Mouse (Mus musculus) G1E (cell line): ENCODE measurements around the gene Ccdc85c. TPM values are rescaled to one million over a fixed set of nuclear protein-coding genes. Genes with fewer than 3 reads are reported as not detected.

Experiments
- ATAC-seq: 2 replicates; pipeline ENCODE4 v1.8.0; 2016; ENCODE audit warnings: mild to moderate bottlenecking; ENCODE audit not compliant: insufficient number of reproducible peaks, poor library complexity, low FRiP score, severe bottlenecking; ENCODE audit errors: extremely low read depth
- DNase-seq: peaks from one replicate; pipeline ENCODE4 v3.0.0; 2012; ENCODE audit warnings: low spot score
- H3K27me3 ChIP-seq: 2 replicates; pipeline ENCODE4 v1.6.1; 2012; ENCODE audit warnings: mild to moderate bottlenecking, low read length, inconsistent platforms; ENCODE audit not compliant: insufficient read depth
- H3K36me3 ChIP-seq: replicated peaks from 2 replicates; pipeline ENCODE3; 2012; ENCODE audit warnings: mild to moderate bottlenecking, inconsistent platforms
- H3K4me1 ChIP-seq: 2 replicates; pipeline ENCODE4 v1.6.1; 2012; ENCODE audit warnings: low read depth, low read length, inconsistent platforms, mixed read lengths; ENCODE audit not compliant: insufficient read depth
- H3K4me3 ChIP-seq: 2 replicates; pipeline ENCODE4 v1.5.1; 2012; ENCODE audit warnings: low read depth, mild to moderate bottlenecking, inconsistent platforms, low read length, moderate library complexity, mixed read lengths
- H3K9me3 ChIP-seq: replicated peaks from 2 replicates; pipeline ENCODE4 v1.6.1; 2012; ENCODE audit warnings: inconsistent platforms
- CTCF ChIP-seq: IDR thresholded peaks from 2 replicates; pipeline ENCODE4 v1.5.1; 2012; ENCODE audit warnings: low read depth, low read length, inconsistent platforms, mixed read lengths
- GATA1 ChIP-seq: IDR thresholded peaks from 2 replicates; pipeline ENCODE4 v1.6.1; 2012; ENCODE audit warnings: borderline replicate concordance, low read length, inconsistent platforms, mixed read lengths
- GATA2 ChIP-seq: IDR thresholded peaks from 2 replicates; pipeline ENCODE4 v1.6.1; 2012; ENCODE audit warnings: low read depth, low read length, inconsistent platforms, borderline replicate concordance
- POLR2AphosphoS5 ChIP-seq: IDR thresholded peaks from 2 replicates; pipeline ENCODE4 v1.6.1; 2012; ENCODE audit warnings: low read depth, low read length, inconsistent platforms; ENCODE audit not compliant: insufficient replicate concordance
- TAL1 ChIP-seq: conservative IDR thresholded peaks from 2 replicates; pipeline ENCODE4 v1.6.1; 2012; ENCODE audit warnings: low read depth, low read length, inconsistent platforms, mixed read lengths
- polyA plus RNA-seq: library from polyadenylated mRNA; stranded (reverse); fragments of >175 nt; gene quantifications from 2 replicates; pipeline ENCODE4 v1.2.3, GENCODE M21; 2012
- total RNA-seq, 2 experiments: library from RNA; stranded (forward) in 1 of 2; stranded (reverse) in 1 of 2; fragments of 200-1000 nt in 1 of 2; fragments of >200 nt in 1 of 2; fragmentation: Nextera tagmentation in 1 of 2; gene quantifications; 2 replicates each; pipeline ENCODE4 v1.2.3; 2014 to 2017

Gene Ccdc85c
- total and polyA plus RNA-seq, 3 experiments: 0.05 TPM; not detected in 2

DNA sequence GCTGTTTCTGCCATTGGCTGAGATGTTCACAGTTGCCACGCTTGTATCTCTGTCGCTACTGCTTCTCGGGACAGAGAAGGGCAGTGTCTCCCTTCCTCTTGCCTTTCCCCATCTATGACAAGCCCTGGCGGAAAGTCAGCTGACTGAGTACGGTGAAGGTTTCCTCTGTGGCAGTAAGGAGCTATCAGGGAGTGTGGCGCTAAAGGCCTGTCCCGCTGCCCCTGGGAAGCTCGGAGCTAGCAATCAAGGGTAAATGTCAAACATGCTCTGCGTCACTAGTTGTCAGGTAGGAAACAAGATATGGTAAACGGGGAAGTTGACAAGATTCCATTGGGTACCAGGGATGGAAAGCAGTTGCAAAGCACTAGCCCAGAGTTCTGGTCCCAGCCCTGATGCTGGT lies 40.6 kb upstream of the Ccdc85c start:
- TF ChIP-seq GATA1: no peak
- no peak for TF ChIP-seq POLR2AphosphoS5
- TF ChIP-seq CTCF: no peak
- no peak for TF ChIP-seq GATA2
- no peak for TF ChIP-seq TAL1
- H3K27me3 ChIP-seq: peaks cover 5% of the 10 kb centered on the region; the same call in 1 of the 2 replicates

DNA sequence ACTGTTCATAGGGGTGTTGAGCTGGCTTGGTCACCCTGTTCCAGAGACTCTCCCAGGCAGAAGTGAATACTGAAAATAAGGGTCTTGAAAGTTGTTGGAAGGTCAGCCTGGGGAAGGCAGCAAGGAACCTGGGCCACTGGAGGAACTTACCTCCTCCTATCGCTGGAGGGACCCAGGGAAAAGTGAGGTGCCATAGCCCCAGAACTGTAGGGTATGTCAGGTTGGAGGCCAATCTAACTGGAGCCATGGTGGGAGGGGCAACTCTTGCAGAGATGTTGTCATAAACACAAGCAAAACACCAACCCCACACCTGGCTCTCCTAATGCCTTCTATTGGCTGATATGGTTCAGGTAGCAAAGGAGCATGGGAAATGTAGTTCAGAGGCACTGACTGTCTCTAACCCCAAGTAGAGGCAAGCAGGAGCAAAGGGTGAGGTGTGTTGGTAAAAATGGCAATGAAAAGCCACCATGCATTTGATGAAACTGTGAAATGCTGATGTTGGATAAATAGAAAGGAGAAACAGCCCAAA lies 38.1 kb upstream of the Ccdc85c start:
- Histone ChIP-seq H3K27me3 (peaks cover 5% of the 10 kb centered on the region; the same call in 1 of the 2 replicates), H3K4me1 (no peaks in the 10 kb centered on the region), H3K4me3 (no peak overlapping the region), H3K36me3 (no peaks in the 10 kb centered on the region), H3K9me3 (peaks cover 91% of the 10 kb centered on the region)
- no peak for ATAC-seq
- TF ChIP-seq CTCF (no peak), GATA2 (no peak), GATA1 (no peak), POLR2AphosphoS5 (no peak), TAL1 (no peak)
- DNase-seq: no peak

More for the DNA sequence above, 40.6 kb upstream of the Ccdc85c start:
- no peak for DNase-seq
- Histone ChIP-seq H3K36me3 (no peaks in the 10 kb centered on the region), H3K4me3 (no peak overlapping the region), H3K9me3 (peaks cover 91% of the 10 kb centered on the region), H3K4me1 (no peaks in the 10 kb centered on the region)
- ATAC-seq: no peak

DNA sequence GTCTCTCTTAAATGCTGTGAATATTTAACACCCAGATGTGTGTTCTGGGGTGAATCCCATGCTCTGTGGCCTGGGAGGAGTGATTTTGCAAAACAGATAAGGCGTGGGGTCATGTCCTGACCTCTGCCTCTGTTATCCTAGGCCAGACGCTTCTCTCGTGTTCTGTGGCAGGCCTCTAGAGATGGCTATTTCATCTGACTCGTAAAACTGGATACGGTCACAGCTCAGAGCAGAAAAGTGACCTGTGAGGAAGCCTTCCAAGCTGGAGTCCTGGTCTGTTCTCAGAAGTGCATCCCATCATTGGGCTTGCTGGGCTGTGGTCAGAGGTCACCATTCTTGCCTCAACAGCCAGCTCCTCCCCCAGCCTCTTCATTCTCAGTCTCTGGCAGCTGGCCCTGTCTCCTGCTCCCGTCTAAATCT lies 37.2 kb upstream of the Ccdc85c start:
- Histone ChIP-seq H3K27me3 (peaks cover 5% of the 10 kb centered on the region; the same call in 1 of the 2 replicates), H3K9me3 (peaks cover 91% of the 10 kb centered on the region), H3K4me3 (no peak overlapping the region; the same call in 1 of the 2 replicates), H3K36me3 (no peaks in the 10 kb centered on the region), H3K4me1 (no peaks in the 10 kb centered on the region)
- TF ChIP-seq GATA2: no peak
- ATAC-seq (no peak), DNase-seq (no peak)

GRCm38 (mm10) chr12:108311741-108312290 lies 36.6 kb upstream of the Ccdc85c start:
- Histone ChIP-seq H3K4me1 (no peaks in the 10 kb centered on the region), H3K9me3 (peaks cover 90% of the 10 kb centered on the region), H3K4me3 (peak overlapping the region; percentile 18; the same call in 1 of the 2 replicates), H3K27me3 (peaks cover 5% of the 10 kb centered on the region; the same call in 1 of the 2 replicates), H3K36me3 (no peaks in the 10 kb centered on the region)
- TF ChIP-seq GATA1 (no peak), TAL1 (no peak), GATA2 (no peak), CTCF (no peak), POLR2AphosphoS5 (no peak)
- no peak for DNase-seq
- ATAC-seq: no peak

GRCm38 (mm10) chr12:108310456-108311027 lies 35.3 kb upstream of the Ccdc85c start:
- H3K27me3 ChIP-seq: peaks cover 5% of the 10 kb centered on the region; the same call in 1 of the 2 replicates
- DNase-seq: no peak

GRCm38 (mm10) chr12:108310041-108310440 lies 34.8 kb upstream of the Ccdc85c start:
- peaks cover 5% of the 10 kb centered on the region; the same call in 1 of the 2 replicates for H3K27me3 ChIP-seq
- ATAC-seq: no peak

More at GRCm38 (mm10) chr12:108310456-108311027, 35.3 kb upstream of the Ccdc85c start:
- no peaks in the 10 kb centered on the region for H3K4me1 ChIP-seq
- H3K36me3 ChIP-seq: no peaks in the 10 kb centered on the region
- no peak overlapping the region for H3K4me3 ChIP-seq
- no peak for ATAC-seq
- no peak for TF ChIP-seq GATA2
- no peak for TF ChIP-seq CTCF
- no peak for TF ChIP-seq POLR2AphosphoS5
- no peak for TF ChIP-seq TAL1
- TF ChIP-seq GATA1: no peak
- peaks cover 90% of the 10 kb centered on the region for H3K9me3 ChIP-seq

More at GRCm38 (mm10) chr12:108310041-108310440, 34.8 kb upstream of the Ccdc85c start:
- no peaks in the 10 kb centered on the region for H3K4me1 ChIP-seq
- H3K36me3 ChIP-seq: no peaks in the 10 kb centered on the region
- peaks cover 95% of the 10 kb centered on the region for H3K9me3 ChIP-seq
- TF ChIP-seq POLR2AphosphoS5: no peak
- TF ChIP-seq TAL1: no peak
- no peak for TF ChIP-seq CTCF
- TF ChIP-seq GATA1: no peak
- TF ChIP-seq GATA2: no peak
- no peak overlapping the region for H3K4me3 ChIP-seq
- no peak for DNase-seq
